ENCODE assay signal across 28 mouse cellular contexts in genomic region chr8:105448596-105448995, GRCm38 (mm10). TPM values are rescaled to one million over a fixed set of nuclear protein-coding genes. Genes with fewer than 3 reads are reported as not detected.
A peak's percentile ranks its signal among the peaks of the same experiment; 100 is the strongest.
DNase-seq lines count a peak whose midpoint lies in the region; ATAC-seq and TF ChIP-seq lines count a peak whose summit lies in the region.
"Had no signal": no experiment of that assay in that cellular context is flagged by ENCODE, and none has a peak within 500 bp of the region (broad histone marks: within the 10 kb centered on the region; RNA-seq: fewer than 3 reads in every experiment).

No protein-coding gene starts in this region.

- H3K4me2 ChIP-seq in intestine, embryonic 16.5 days (ENCODE audit: low read depth, low read length): no peak overlapping the region
- H3K4me2 ChIP-seq in intestine, postnatal 0 days (replicated peaks; ENCODE audit: low read depth): no peak overlapping the region
- H3K4me2 ChIP-seq in liver, embryonic 13.5 days: peak overlapping the region; percentile 67
- H3K4me2 ChIP-seq: forebrain, embryonic 13.5 days; limb, embryonic 15.5 days; neural tube, embryonic 13.5 days had no signal

- H3K9ac ChIP-seq in intestine, embryonic 16.5 days (ENCODE audit: low read depth, low read length): no peak overlapping the region
- no peak overlapping the region for H3K9ac ChIP-seq in intestine, postnatal 0 days (ENCODE audit: low read depth, low read length)
- peak overlapping the region; percentile 69 for H3K9ac ChIP-seq in liver, embryonic 13.5 days
- H3K9ac ChIP-seq: forebrain, embryonic 13.5 days; limb, embryonic 15.5 days; neural tube, embryonic 13.5 days had no signal

- ATAC-seq in intestine, embryonic 16.5 days: 0 out of 2 replicates have a peak, but pooled peaks have one; percentile 55
- no peak for ATAC-seq in intestine, postnatal 0 days
- ATAC-seq in erythroblast, adult 5-6 weeks (replicated peaks; ENCODE audit: low FRiP score, poor library complexity, severe bottlenecking): peak; percentile 86
- peak; percentile 95 for ATAC-seq in liver, embryonic 13.5 days (ENCODE audit: low read depth)
- peak; percentile 63 for ATAC-seq in megakaryocyte-erythroid progenitor cell, adult 5-6 weeks (replicated peaks; ENCODE audit: low FRiP score, low TSS enrichment, poor library complexity, severe bottlenecking)
- ATAC-seq: CD4-positive, CD25-positive, alpha-beta regulatory T cell, adult 4 months; forebrain, embryonic 13.5 days; hindbrain, postnatal 0 days had no signal

- H3K27ac ChIP-seq in intestine, embryonic 16.5 days (ENCODE audit: low read length): no peak overlapping the region
- H3K27ac ChIP-seq in intestine, postnatal 0 days (ENCODE audit: low read depth, low read length): no peak overlapping the region
- peak overlapping the region; percentile 93 for H3K27ac ChIP-seq in liver, embryonic 13.5 days
- H3K27ac ChIP-seq: forebrain, embryonic 13.5 days; heart, embryonic 10.5 days; hindbrain, postnatal 0 days; limb, embryonic 15.5 days; neural tube, embryonic 13.5 days had no signal

- no peak for TF ChIP-seq CTCF in intestine, postnatal 0 days (IDR thresholded peaks at IDR 0.05; ENCODE audit: low read depth)

- no peak overlapping the region for H3K4me3 ChIP-seq in intestine, embryonic 16.5 days (ENCODE audit: low read length)
- no peak overlapping the region for H3K4me3 ChIP-seq in intestine, postnatal 0 days (ENCODE audit: low read depth, low read length)
- peak overlapping the region; percentile 27 for H3K4me3 ChIP-seq in liver, embryonic 13.5 days (replicated peaks)
- H3K4me3 ChIP-seq: forebrain, embryonic 13.5 days; heart, embryonic 10.5 days; limb, embryonic 15.5 days; neural tube, embryonic 13.5 days had no signal

- no peaks in the 10 kb centered on the region for H3K36me3 ChIP-seq in intestine, embryonic 16.5 days (ENCODE audit: control insufficient read depth, insufficient read depth, low read length)
- no peaks in the 10 kb centered on the region for H3K36me3 ChIP-seq in intestine, postnatal 0 days (ENCODE audit: control insufficient read depth, insufficient read depth)
- no peaks in the 10 kb centered on the region for H3K36me3 ChIP-seq in liver, embryonic 13.5 days
- H3K36me3 ChIP-seq: heart, embryonic 10.5 days; limb, embryonic 15.5 days; neural tube, embryonic 13.5 days had no signal

- H3K27me3 ChIP-seq in intestine, embryonic 16.5 days (replicated peaks; ENCODE audit: control insufficient read depth, insufficient read depth, low read length): no peaks in the 10 kb centered on the region
- no peaks in the 10 kb centered on the region; the same call in 1 of the 2 replicates for H3K27me3 ChIP-seq in intestine, postnatal 0 days (replicated peaks; ENCODE audit: control insufficient read depth, insufficient read depth, low read length)
- peaks cover 8% of the 10 kb centered on the region for H3K27me3 ChIP-seq in liver, embryonic 13.5 days
- H3K27me3 ChIP-seq: forebrain, embryonic 13.5 days; limb, embryonic 15.5 days; neural tube, embryonic 13.5 days had no signal

- peak; percentile 55 for DNase-seq in liver, embryonic 13.5 days
- DNase-seq in natural killer cell, adult 2 months (ENCODE audit: low spot score in 2 of 2): no peak
- no peak for DNase-seq in adipocyte (ENCODE audit: low spot score)
- DNase-seq: adrenal gland, postnatal 36 days; cerebellum, adult 18-20 months; cerebellum, postnatal 14 days; kidney, adult 18-20 months; kidney, postnatal 4 days; layer of hippocampus, adult 9-11 months; left cerebral cortex, postnatal 4 days; midbrain, embryonic 14.5 days; right cerebral cortex, postnatal 4 days had no signal

- WGBS in intestine, embryonic 16.5 days: 84% methylated on average over 5 of the region's 5 CpGs
- 73% methylated on average over 5 of the region's 5 CpGs for WGBS in intestine, postnatal 0 days
- 40% methylated on average over 5 of the region's 5 CpGs for WGBS in liver, embryonic 13.5 days (ENCODE audit: insufficient replicate concordance)

- H3K4me1 ChIP-seq in intestine, embryonic 16.5 days (ENCODE audit: control insufficient read depth, insufficient read depth, low read length): 0 out of 2 replicates have a peak, but pooled peaks cover 2% of the 10 kb centered on the region
- H3K4me1 ChIP-seq in intestine, postnatal 0 days (replicated peaks; ENCODE audit: control insufficient read depth, insufficient read depth, low read length): no peaks in the 10 kb centered on the region
- peaks cover 64% of the 10 kb centered on the region for H3K4me1 ChIP-seq in liver, embryonic 13.5 days (replicated peaks)
- H3K4me1 ChIP-seq: limb, embryonic 15.5 days had no signal

- no peaks in the 10 kb centered on the region for H3K9me3 ChIP-seq in intestine, embryonic 16.5 days (ENCODE audit: control insufficient read depth, low read length)
- no peaks in the 10 kb centered on the region for H3K9me3 ChIP-seq in intestine, postnatal 0 days (ENCODE audit: control insufficient read depth)
- no peaks in the 10 kb centered on the region for H3K9me3 ChIP-seq in liver, embryonic 13.5 days (replicated peaks)
- H3K9me3 ChIP-seq: forebrain, embryonic 13.5 days; heart, embryonic 10.5 days; limb, embryonic 15.5 days; neural tube, embryonic 13.5 days had no signal

RNA-seq across cellular contexts. Expression of gene Tppp3, which starts 22.7 kb away (rescaled TPM):
- 41.9 and 42.3 TPM in 2 replicates for polyA plus RNA-seq in intestine, embryonic 16.5 days (2015; fragmentation: Nextera tagmentation; extraction: Ambion mirVana)
- polyA plus RNA-seq in intestine, postnatal 0 days (2015; fragmentation: Nextera tagmentation; extraction: Ambion mirVana): 67.9 and 78.5 TPM in 2 replicates
- total RNA-seq in erythroblast, adult 5-6 weeks (2015; ENCODE audit: low replicate concordance): not detected in 2 replicates
- total RNA-seq in erythroblast, adult 5-6 weeks (2017; ENCODE audit: low replicate concordance): not detected in 2 replicates
- 1.6 and 1.8 TPM in 2 replicates for polyA plus RNA-seq in liver, embryonic 13.5 days (2015; fragmentation: Nextera tagmentation; extraction: Ambion mirVana)
- total RNA-seq in megakaryocyte-erythroid progenitor cell, adult 5-6 weeks (2014; fragmentation: Nextera tagmentation): 0.45 and 1.4 TPM in 2 replicates
- total RNA-seq in megakaryocyte-erythroid progenitor cell, adult 5-6 weeks (2017): 1.3 TPM in 1 of 2 replicates, not detected in the other
- total RNA-seq: hematopoietic stem cell, adult 5-6 weeks had no signal

RNA-seq across cellular contexts. Expression of gene Lrrc36, which starts 35.2 kb away (rescaled TPM):
- polyA plus RNA-seq in intestine, embryonic 16.5 days (2015; fragmentation: Nextera tagmentation; extraction: Ambion mirVana): 0.07 TPM in 1 of 2 replicates, not detected in the other
- polyA plus RNA-seq in intestine, postnatal 0 days (2015; fragmentation: Nextera tagmentation; extraction: Ambion mirVana): 0.10 and 0.20 TPM in 2 replicates
- total RNA-seq in erythroblast, adult 5-6 weeks (2015; ENCODE audit: low replicate concordance): 0.96 TPM in 1 of 2 replicates, not detected in the other
- total RNA-seq in erythroblast, adult 5-6 weeks (2017; ENCODE audit: low replicate concordance): 0.56 and 0.85 TPM in 2 replicates
- polyA plus RNA-seq in liver, embryonic 13.5 days (2015; fragmentation: Nextera tagmentation; extraction: Ambion mirVana): 0.15 and 0.16 TPM in 2 replicates
- total RNA-seq in megakaryocyte-erythroid progenitor cell, adult 5-6 weeks (2014; fragmentation: Nextera tagmentation): 0.61 and 1.5 TPM in 2 replicates
- total RNA-seq in megakaryocyte-erythroid progenitor cell, adult 5-6 weeks (2017): 0.46 TPM in 1 of 2 replicates, not detected in the other
- polyA plus RNA-seq: CD4-positive, CD25-positive, alpha-beta regulatory T cell, adult 4 months; heart, embryonic 10.5 days; stomach, embryonic 14.5 days had no signal

RNA-seq across cellular contexts. Expression of gene Kctd19, which starts 35.3 kb away (rescaled TPM):
- polyA plus RNA-seq in intestine, embryonic 16.5 days (2015; fragmentation: Nextera tagmentation; extraction: Ambion mirVana): 0.04 TPM in 1 of 2 replicates, not detected in the other
- polyA plus RNA-seq in intestine, postnatal 0 days (2015; fragmentation: Nextera tagmentation; extraction: Ambion mirVana): 0.07 and 0.13 TPM in 2 replicates
- not detected in 2 replicates for total RNA-seq in erythroblast, adult 5-6 weeks (2015; ENCODE audit: low replicate concordance)
- total RNA-seq in erythroblast, adult 5-6 weeks (2017; ENCODE audit: low replicate concordance): not detected in 2 replicates
- polyA plus RNA-seq in liver, embryonic 13.5 days (2015; fragmentation: Nextera tagmentation; extraction: Ambion mirVana): not detected in 2 replicates
- total RNA-seq in megakaryocyte-erythroid progenitor cell, adult 5-6 weeks (2014; fragmentation: Nextera tagmentation): not detected in 2 replicates
- total RNA-seq in megakaryocyte-erythroid progenitor cell, adult 5-6 weeks (2017): not detected in 2 replicates
- total RNA-seq: adrenal gland, postnatal 36 days; hematopoietic stem cell, adult 5-6 weeks; left cerebral cortex, adult 18-20 months; left cerebral cortex, postnatal 4 days had no signal
- polyA plus RNA-seq: CD4-positive, CD25-positive, alpha-beta regulatory T cell, adult 4 months; embryonic facial prominence, embryonic 11.5 days; forebrain, embryonic 13.5 days; frontal cortex, adult 2 months; heart, embryonic 10.5 days; kidney, embryonic 16.5 days; limb, embryonic 15.5 days; midbrain, embryonic 14.5 days; neural tube, embryonic 13.5 days; stomach, embryonic 14.5 days had no signal

RNA-seq across cellular contexts. Expression of gene Zdhhc1, which starts 48.1 kb away (rescaled TPM):
- polyA plus RNA-seq in intestine, embryonic 16.5 days (2015; fragmentation: Nextera tagmentation; extraction: Ambion mirVana): 17.5 and 18.5 TPM in 2 replicates
- 6.4 and 7.1 TPM in 2 replicates for polyA plus RNA-seq in intestine, postnatal 0 days (2015; fragmentation: Nextera tagmentation; extraction: Ambion mirVana)
- total RNA-seq in erythroblast, adult 5-6 weeks (2015; ENCODE audit: low replicate concordance): not detected in 2 replicates
- total RNA-seq in erythroblast, adult 5-6 weeks (2017; ENCODE audit: low replicate concordance): 0.17 and 0.42 TPM in 2 replicates
- polyA plus RNA-seq in liver, embryonic 13.5 days (2015; fragmentation: Nextera tagmentation; extraction: Ambion mirVana): 2.1 TPM in 2 replicates
- 8.4 and 12.8 TPM in 2 replicates for total RNA-seq in megakaryocyte-erythroid progenitor cell, adult 5-6 weeks (2014; fragmentation: Nextera tagmentation)
- 2.2 and 3.8 TPM in 2 replicates for total RNA-seq in megakaryocyte-erythroid progenitor cell, adult 5-6 weeks (2017)

Comparison
In these comparisons a context has a peak if more than half of its experiments do, and no peak if none do; other contexts are left out.
1. RNA of gene Tppp3, which starts 22.7 kb away (polyA plus RNA-seq): 67.9 to 78.5 TPM in intestine, postnatal 0 days and 41.9 to 42.3 TPM in intestine, embryonic 16.5 days; 1.6 to 1.8 TPM in liver, embryonic 13.5 days; every median in the first group is over 10 times any median in the second.